Mouse (Mus musculus) CH12.LX (cell line): Measurements from ENCODE around the gene Pced1b. TPM values are rescaled to one million over a fixed set of nuclear protein-coding genes. Genes with fewer than 3 reads are reported as not detected.

ENCODE experiments used
- DNase-seq: peaks from one replicate; pipeline ENCODE4 v3.0.0-alpha.2; 2013; ENCODE audit errors: extremely low read depth
- H3K27ac ChIP-seq: 2 replicates; pipeline ENCODE4 v1.5.1; 2012; ENCODE audit warnings: low read depth, mild to moderate bottlenecking, control low read depth, moderate library complexity; ENCODE audit not compliant: insufficient read depth
- H3K27me3 ChIP-seq: replicated peaks from 2 replicates; pipeline ENCODE3; 2012; ENCODE audit warnings: inconsistent platforms
- H3K36me3 ChIP-seq, 2 experiments: replicated peaks in 1 of 2; 2 replicates each; pipeline versions ENCODE3 to v1.6.1; 2012; ENCODE audit warnings: inconsistent platforms in 1 of 2, low read length in 1 of 2, mild to moderate bottlenecking in 1 of 2, mixed read lengths in 1 of 2, moderate library complexity in 1 of 2; ENCODE audit not compliant: control insufficient read depth in 1 of 2, insufficient read depth in 1 of 2
- H3K4me1 ChIP-seq, 2 experiments: 2 replicates each; pipeline ENCODE4 v1.6.1; 2012; ENCODE audit warnings: inconsistent platforms in 1 of 2, moderate library complexity in 1 of 2; ENCODE audit not compliant: insufficient read depth in 2 of 2, control insufficient read depth in 1 of 2
- H3K4me2 ChIP-seq: 2 replicates; pipeline ENCODE4 v1.6.1; 2012; ENCODE audit warnings: low read depth, mild to moderate bottlenecking, control low read depth; ENCODE audit not compliant: poor library complexity, insufficient read depth, severe bottlenecking
- H3K4me3 ChIP-seq, 3 experiments: fragments of 150-350 bp in 1 of 3; sonication (generic) in 1 of 3; replicated peaks in 1 of 3; 2 replicates each; pipeline versions ENCODE3 to v1.5.1; 2011 to 2012; ENCODE audit warnings: low read depth in 2 of 3, low read length in 2 of 3, mild to moderate bottlenecking in 2 of 3, moderate library complexity in 2 of 3, control low read depth in 1 of 3, improper control_type of control experiment in 1 of 3, inconsistent platforms in 1 of 3, mixed read lengths in 1 of 3; ENCODE audit not compliant: poor library complexity in 1 of 3
- H3K79me2 ChIP-seq: replicated peaks from 2 replicates; pipeline ENCODE4 v1.6.1; 2012; ENCODE audit warnings: mild to moderate bottlenecking, moderate library complexity; ENCODE audit not compliant: control insufficient read depth, poor library complexity, insufficient read depth, severe bottlenecking; ENCODE audit errors: extremely low read depth
- H3K9ac ChIP-seq: 2 replicates; pipeline ENCODE4 v1.6.1; 2012; ENCODE audit warnings: low read depth, mild to moderate bottlenecking, control low read depth, moderate library complexity; ENCODE audit not compliant: insufficient read depth
- H3K9me3 ChIP-seq: replicated peaks from 2 replicates; pipeline ENCODE3; 2012; ENCODE audit warnings: low read length, inconsistent platforms, mixed read lengths
- CHD2 ChIP-seq: IDR thresholded peaks from 2 replicates; pipeline ENCODE4 v1.6.1; 2011; ENCODE audit warnings: low read length, improper control_type of control experiment
- GABPA ChIP-seq: IDR thresholded peaks from 2 replicates; pipeline ENCODE4 v1.6.1; 2012; ENCODE audit warnings: low read depth, low read length, improper control_type of control experiment, inconsistent platforms; ENCODE audit not compliant: insufficient replicate concordance
- HCFC1 ChIP-seq: IDR thresholded peaks from 2 replicates; pipeline ENCODE4 v1.6.1; 2012; ENCODE audit warnings: low read depth, mild to moderate bottlenecking, inconsistent platforms, low read length, improper control_type of control experiment
- IRF4 ChIP-seq: IDR thresholded peaks from 2 replicates; pipeline ENCODE4 v1.6.1; 2014; ENCODE audit warnings: low read depth, mild to moderate bottlenecking, inconsistent platforms, low read length, improper control_type of control experiment
- MAX ChIP-seq: IDR thresholded peaks from 2 replicates; pipeline ENCODE4 v1.6.1; 2011; ENCODE audit warnings: low read length, improper control_type of control experiment
- MEF2A ChIP-seq: IDR thresholded peaks from 2 replicates; pipeline ENCODE4 v1.6.1; 2014; ENCODE audit warnings: low read depth, mild to moderate bottlenecking, inconsistent platforms, low read length, improper control_type of control experiment, borderline replicate concordance
- MYC ChIP-seq: IDR thresholded peaks from 2 replicates; pipeline ENCODE4 v1.6.1; 2011; ENCODE audit warnings: low read depth, mild to moderate bottlenecking, improper control_type of control experiment, low read length
- POLR2A ChIP-seq: IDR thresholded peaks from 2 replicates; pipeline ENCODE4 v1.6.1; 2011; ENCODE audit warnings: low read depth, mild to moderate bottlenecking, improper control_type of control experiment, low read length
- RAD21 ChIP-seq: IDR thresholded peaks from 2 replicates; pipeline ENCODE4 v1.6.1; 2011; ENCODE audit warnings: low read depth, mild to moderate bottlenecking, low read length, improper control_type of control experiment, moderate library complexity
- TCF12 ChIP-seq: IDR thresholded peaks from 2 replicates; pipeline ENCODE4 v1.6.1; 2014; ENCODE audit warnings: low read depth, mild to moderate bottlenecking, inconsistent platforms, low read length, improper control_type of control experiment
- USF2 ChIP-seq: conservative IDR thresholded peaks from 2 replicates; pipeline ENCODE4 v1.6.1; 2011; ENCODE audit warnings: low read depth, low read length, improper control_type of control experiment
- ZNF384 ChIP-seq: IDR thresholded peaks from 2 replicates; pipeline ENCODE4 v1.6.1; 2012; ENCODE audit warnings: low read depth, low read length, improper control_type of control experiment, inconsistent platforms
- dilution Hi-C: fragments of 300-500 bp; cut with MboI; formaldehyde crosslinking; loops from 2 replicates; pipeline ENCODE4 v1.14.3; 2020; ENCODE audit warnings: low sequenced_read_pairs; ENCODE audit not compliant: extremely low pct_unique_long_range_greater_than_20kb, extremely low pct_ligation_motif_present
- in situ Hi-C: fragments of 300-500 bp; cut with MboI; formaldehyde crosslinking; loops from 3 replicates; pipeline ENCODE4 v1.14.3; 2019; ENCODE audit warnings: low sequenced_read_pairs, low pct_ligation_motif_present, low pct_unique_long_range_greater_than_20kb, mixed read lengths
- polyA plus RNA-seq: library from polyadenylated mRNA; unstranded; fragments of >175 nt; gene quantifications from 2 replicates; pipeline ENCODE4 v1.2.1, GENCODE M21; 2012; ENCODE audit warnings: low read depth; ENCODE audit not compliant: insufficient read length
- total RNA-seq, 2 experiments: library from RNA; depleted of rRNA; stranded (reverse); fragments of 300-350 nt in 1 of 2; fragments of >200 nt in 1 of 2; gene quantifications; 2 replicates each; pipeline ENCODE4 v1.2.3; 2012 to 2014

Pced1b gene
- total and polyA plus RNA-seq, 3 experiments: 12.3 to 44.2 (median 21.1) TPM

DNA sequence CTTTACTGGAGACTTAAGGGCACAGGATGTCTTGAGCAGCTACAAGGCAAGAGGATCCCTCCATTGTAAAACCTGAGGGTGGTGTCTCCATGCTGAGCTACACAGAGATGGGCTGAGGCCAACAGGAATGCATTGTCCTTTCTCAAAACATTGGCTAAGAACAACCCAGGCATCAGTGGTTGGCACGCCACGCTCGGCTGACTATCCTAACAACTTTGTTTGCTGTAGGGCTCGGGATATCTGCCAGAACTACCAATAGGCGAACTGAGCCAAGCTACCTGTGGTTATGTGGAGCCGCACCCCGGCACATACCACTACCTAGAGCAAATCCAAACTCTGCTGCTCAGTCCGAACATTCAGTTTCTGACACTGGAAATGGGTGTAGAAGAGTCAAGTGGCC lies 118.1 kb downstream of the Pced1b start:
- peaks cover 5% of the 10 kb centered on the region for H3K9me3 ChIP-seq
- no peak overlapping the region for H3K4me2 ChIP-seq
- H3K4me1 ChIP-seq: peaks cover 8 to 31% of the 10 kb centered on the region in 2 experiments
- H3K4me3 ChIP-seq: no peak overlapping the region
- dilution Hi-C loops: no loop called here
- no peak for TF ChIP-seq RAD21
- H3K27me3 ChIP-seq: no peaks in the 10 kb centered on the region
- in situ Hi-C loops: no loop called here
- H3K36me3 ChIP-seq: peaks cover 33 to 55% of the 10 kb centered on the region in 2 experiments
- no peak overlapping the region for H3K27ac ChIP-seq
- no peak overlapping the region for H3K9ac ChIP-seq
- peaks cover 18% of the 10 kb centered on the region for H3K79me2 ChIP-seq
- no peak for DNase-seq

DNA sequence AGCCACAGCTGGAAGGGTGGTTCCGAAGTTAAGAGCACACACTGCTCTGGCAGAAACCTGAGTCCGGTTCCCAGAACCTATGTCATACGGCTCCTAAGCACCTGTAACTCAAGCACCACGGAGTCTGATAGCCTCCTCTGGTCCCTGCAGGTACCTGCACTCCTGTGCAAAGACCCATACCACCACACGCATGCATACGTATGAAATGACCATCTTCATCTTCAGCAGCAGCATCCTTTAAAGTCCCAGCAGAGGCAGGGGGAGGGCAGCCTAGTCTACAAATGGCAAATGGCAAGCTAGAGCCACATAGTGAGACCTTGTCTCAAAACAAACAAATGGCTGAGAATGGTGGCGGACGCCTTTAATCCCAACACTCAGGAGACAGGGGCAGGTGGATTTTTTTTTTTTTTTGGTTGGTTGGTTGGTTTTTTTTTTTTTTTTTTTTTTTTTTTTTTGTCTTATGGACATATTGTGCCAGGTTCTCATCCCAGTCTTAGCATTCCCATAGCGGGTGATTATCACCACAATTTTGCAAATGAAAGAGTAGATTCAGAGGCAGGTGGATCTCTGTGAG lies 121.2 kb downstream of the Pced1b start:
- in situ Hi-C loops (no loop called here), dilution Hi-C loops (no loop called here)
- no peaks in the 10 kb centered on the region for H3K27me3 ChIP-seq
- H3K4me2 ChIP-seq: no peak overlapping the region
- H3K79me2 ChIP-seq: peaks cover 15% of the 10 kb centered on the region
- H3K9me3 ChIP-seq: peaks cover 5% of the 10 kb centered on the region
- no peak overlapping the region for H3K27ac ChIP-seq
- no peak overlapping the region for H3K9ac ChIP-seq
- TF ChIP-seq POLR2A: no peak
- peak; percentile 41; the same call in 1 of the 2 replicates for TF ChIP-seq ZNF384
- peaks cover 33 to 59% of the 10 kb centered on the region in 2 experiments for H3K36me3 ChIP-seq
- peaks cover 10 to 36% of the 10 kb centered on the region in 2 experiments for H3K4me1 ChIP-seq
- DNase-seq: no peak
- no peak overlapping the region for H3K4me3 ChIP-seq

DNA sequence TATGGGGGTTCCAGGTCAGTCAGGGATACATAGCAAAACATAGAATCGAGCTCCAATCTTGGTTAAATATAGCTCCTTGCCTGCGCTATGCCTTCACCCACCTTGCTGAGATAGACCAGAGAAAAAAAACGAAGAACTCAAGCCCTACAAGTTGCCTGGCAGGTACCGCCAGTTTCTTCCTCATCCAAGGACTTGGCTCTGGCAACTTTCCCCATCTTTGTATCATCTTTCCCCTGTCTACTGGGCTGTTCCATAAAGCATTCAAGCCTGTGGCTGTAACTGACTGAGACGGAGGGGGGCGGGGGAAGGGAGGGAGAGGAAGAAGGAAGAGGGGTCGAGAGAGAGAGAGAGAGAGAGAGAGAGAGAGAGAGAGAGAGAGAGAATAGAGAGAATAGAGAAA lies 121.7 kb downstream of the Pced1b start:
- H3K27me3 ChIP-seq: no peaks in the 10 kb centered on the region
- H3K4me3 ChIP-seq: no peak overlapping the region

More for the DNA sequence above, 121.7 kb downstream of the Pced1b start:
- Histone ChIP-seq H3K4me2 (no peak overlapping the region), H3K79me2 (peaks cover 10% of the 10 kb centered on the region), H3K27ac (no peak overlapping the region), H3K9me3 (peaks cover 5% of the 10 kb centered on the region), H3K4me1 (peaks cover 6 to 31% of the 10 kb centered on the region in 2 experiments), H3K36me3 (peaks cover 28 to 54% of the 10 kb centered on the region in 2 experiments), H3K9ac (no peak overlapping the region)
- in situ Hi-C loops (no loop called here), dilution Hi-C loops (no loop called here)
- no peak for DNase-seq
- TF ChIP-seq MAX (no peak), MEF2A (no peak), GABPA (no peak), ZNF384 (no peak), HCFC1 (no peak), IRF4 (no peak), CHD2 (no peak), MYC (no peak), USF2 (no peak), TCF12 (no peak)
